8 mouse cellular contexts compared by ENCODE assay signal in the genomic region with DNA sequence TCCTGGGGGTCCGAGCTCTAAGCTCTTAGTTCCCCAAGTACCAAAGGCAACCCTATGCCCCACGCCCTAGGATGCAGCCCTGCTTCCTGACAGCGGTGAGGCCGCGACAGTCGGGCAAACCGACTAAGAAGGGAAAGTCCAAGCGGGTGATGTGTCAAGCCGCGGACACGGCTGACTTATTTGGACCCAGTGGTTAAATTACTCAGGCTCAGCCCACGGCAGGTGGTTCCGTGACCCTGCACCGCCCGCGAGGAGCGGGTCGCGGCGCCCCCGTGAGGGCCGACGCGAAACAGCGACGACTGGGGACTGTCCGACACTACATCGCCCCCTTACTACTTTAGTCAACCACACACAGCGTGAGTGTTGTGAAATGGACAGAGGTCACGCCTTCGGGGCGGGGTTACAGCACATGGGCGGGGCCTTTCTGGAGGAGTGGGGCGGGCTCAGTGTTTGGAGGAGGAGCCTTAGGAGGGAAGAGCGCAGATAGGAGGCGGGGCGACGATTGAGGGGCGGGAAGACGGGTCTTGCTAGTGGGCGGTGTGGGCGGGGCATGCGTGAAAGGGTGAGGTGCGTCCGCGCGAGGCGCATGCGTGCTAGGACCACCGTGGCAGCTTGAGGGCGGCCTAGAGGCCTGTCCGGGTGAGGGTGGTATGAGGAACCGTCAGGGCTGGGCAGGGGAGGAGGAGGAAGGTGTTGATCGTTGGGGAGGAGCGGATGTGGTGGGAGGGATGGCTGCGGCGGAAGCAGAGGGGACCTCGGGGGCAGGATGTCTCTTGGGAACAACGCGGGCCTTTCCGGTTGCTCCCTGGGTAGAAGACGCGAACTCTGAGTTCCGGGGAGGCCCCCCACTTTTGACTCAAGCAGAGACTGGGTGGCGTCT. TPM values are rescaled to one million over a fixed set of nuclear protein-coding genes. Genes with fewer than 3 reads are reported as not detected.
A peak's percentile ranks its signal among the peaks of the same experiment; 100 is the strongest.
DNase-seq lines count a peak whose midpoint lies in the region; ATAC-seq and TF ChIP-seq lines count a peak whose summit lies in the region.

Gene Amz2, plus strand, starts transcription at position 555 of the 880 bp plus-strand sequence.

- H3K36me3 ChIP-seq in CH12.LX (replicated peaks in 1 of 2; ENCODE audit: control insufficient read depth in 1 of 2, insufficient read depth in 1 of 2, low read length in 1 of 2), result peaks cover 14 to 20% of the 10 kb centered on the region in 2 experiments
- H3K36me3 ChIP-seq in forebrain, embryonic 11.5 days (ENCODE audit: control insufficient read depth, insufficient read depth, low read length), result no peaks in the 10 kb centered on the region; the same call in 1 of the 2 replicates
- peaks cover 20% of the 10 kb centered on the region for H3K36me3 ChIP-seq in heart, embryonic 16.5 days (ENCODE audit: control insufficient read depth, insufficient read depth)
- peaks cover 20% of the 10 kb centered on the region for H3K36me3 ChIP-seq in liver, embryonic 15.5 days (replicated peaks)
- H3K36me3 ChIP-seq in neural tube, embryonic 12.5 days, result peaks cover 18% of the 10 kb centered on the region

- H3K9me3 ChIP-seq in CH12.LX (replicated peaks; ENCODE audit: low read length), result peaks cover 9% of the 10 kb centered on the region
- no peaks in the 10 kb centered on the region for H3K9me3 ChIP-seq in forebrain, embryonic 11.5 days (ENCODE audit: control insufficient read depth, low read length)
- peaks cover 3% of the 10 kb centered on the region; the same call in 1 of the 2 replicates for H3K9me3 ChIP-seq in heart, embryonic 16.5 days (replicated peaks; ENCODE audit: control insufficient read depth, low read length)
- no peaks in the 10 kb centered on the region for H3K9me3 ChIP-seq in liver, embryonic 15.5 days (replicated peaks)
- H3K9me3 ChIP-seq in neural tube, embryonic 12.5 days, result 0 out of 2 replicates have a peak, but pooled peaks cover 4% of the 10 kb centered on the region

- no peaks in the 10 kb centered on the region for H3K27me3 ChIP-seq in CH12.LX (replicated peaks)
- H3K27me3 ChIP-seq in forebrain, embryonic 11.5 days (ENCODE audit: control insufficient read depth, insufficient read depth, low read length), result no peaks in the 10 kb centered on the region
- no peaks in the 10 kb centered on the region for H3K27me3 ChIP-seq in heart, embryonic 16.5 days (ENCODE audit: control insufficient read depth, insufficient read depth, low read length)
- H3K27me3 ChIP-seq in liver, embryonic 15.5 days, result no peaks in the 10 kb centered on the region
- no peaks in the 10 kb centered on the region for H3K27me3 ChIP-seq in neural tube, embryonic 12.5 days (replicated peaks)

- TF ChIP-seq EP300 in CH12.LX (IDR thresholded peaks at IDR 0.05; ENCODE audit: low read length), result peak; percentile 95

- WGBS in forebrain, embryonic 11.5 days, result under 1% methylated on average over 65 of the region's 65 CpGs
- WGBS in heart, embryonic 16.5 days, result under 1% methylated on average over 65 of the region's 65 CpGs
- WGBS in liver, embryonic 15.5 days (ENCODE audit: insufficient replicate concordance), result under 1% methylated on average over 65 of the region's 65 CpGs
- under 1% methylated on average over 65 of the region's 65 CpGs for WGBS in neural tube, embryonic 12.5 days

- peak; percentile 100 for DNase-seq in CH12.LX (ENCODE audit: extremely low read depth)
- DNase-seq in c-Kit-positive CD71-positive TER-119-negative erythroid progenitor cells, embryonic 14.5 days (ENCODE audit: low read depth), result peak; percentile 99
- DNase-seq in forebrain, embryonic 11.5 days (ENCODE audit: low spot score), result peak; percentile 100
- peak; percentile 99 to 100 for DNase-seq in kidney, postnatal 36 days
- DNase-seq in telencephalon, adult 2 months (ENCODE audit: low read depth, low spot score), result peak; percentile 98

- peak; percentile 98 for TF ChIP-seq RAD21 in CH12.LX (IDR thresholded peaks at IDR 0.05; ENCODE audit: low read depth, low read length)

- H3K79me2 ChIP-seq in CH12.LX (replicated peaks; ENCODE audit: control insufficient read depth, extremely low read depth, insufficient read depth, poor library complexity, severe bottlenecking), result no peaks in the 10 kb centered on the region; the same call in 1 of the 2 replicates

- peaks cover 17 to 41% of the 10 kb centered on the region in 2 experiments; a peak in 3 of 4 replicates for H3K4me1 ChIP-seq in CH12.LX (ENCODE audit: control insufficient read depth in 1 of 2, insufficient read depth in 2 of 2)
- no peaks in the 10 kb centered on the region; the same call in 1 of the 2 replicates for H3K4me1 ChIP-seq in forebrain, embryonic 11.5 days (replicated peaks; ENCODE audit: control insufficient read depth, insufficient read depth, low read length)
- peaks cover 8% of the 10 kb centered on the region for H3K4me1 ChIP-seq in heart, embryonic 16.5 days (ENCODE audit: control insufficient read depth, insufficient read depth, low read length)
- peaks cover 40% of the 10 kb centered on the region for H3K4me1 ChIP-seq in liver, embryonic 15.5 days (replicated peaks)
- H3K4me1 ChIP-seq in neural tube, embryonic 12.5 days, result peaks cover 10% of the 10 kb centered on the region; the same call in 1 of the 2 replicates

- TF ChIP-seq CTCF in CH12.LX (conservative IDR thresholded peaks at IDR 0.05 in 1 of 2, IDR thresholded peaks at IDR 0.05 in 1 of 2; ENCODE audit: low read depth in 2 of 2, low read length in 2 of 2), result peak; percentile 29 to 100; a peak in 3 of 4 replicates

- peak; percentile 56; the same call in 1 of the 2 replicates for TF ChIP-seq POLR2A in CH12.LX (IDR thresholded peaks at IDR 0.05; ENCODE audit: low read depth, low read length)

- dilution Hi-C loops in CH12.LX (cut with MboI; ENCODE audit: extremely low pct_ligation_motif_present, extremely low pct_unique_long_range_greater_than_20kb, low sequenced_read_pairs), result no loop called here

- peak within 1 kb of the TSS; percentile 57 to 77 (median 70) for H3K4me3 ChIP-seq in CH12.LX (replicated peaks in 1 of 3; ENCODE audit: low read depth in 2 of 3, low read length in 2 of 3, poor library complexity in 1 of 3)
- H3K4me3 ChIP-seq in forebrain, embryonic 11.5 days (ENCODE audit: low read depth, low read length), result peak within 1 kb of the TSS; percentile 52
- peak within 1 kb of the TSS; percentile 63 for H3K4me3 ChIP-seq in heart, embryonic 16.5 days (ENCODE audit: low read length)
- H3K4me3 ChIP-seq in liver, embryonic 15.5 days (replicated peaks), result peak within 1 kb of the TSS; percentile 77
- peak within 1 kb of the TSS; percentile 59 for H3K4me3 ChIP-seq in neural tube, embryonic 12.5 days

- peak; percentile 97 for ATAC-seq in forebrain, embryonic 11.5 days (replicated peaks; ENCODE audit: low FRiP score)
- ATAC-seq in heart, embryonic 16.5 days (replicated peaks; ENCODE audit: extremely low read depth, insufficient read depth, low FRiP score), result peak; percentile 97
- peak; percentile 95 for ATAC-seq in liver, embryonic 15.5 days (ENCODE audit: insufficient read depth)
- ATAC-seq in neural tube, embryonic 12.5 days (ENCODE audit: low FRiP score, low read depth), result peak; percentile 96

- H3K27ac ChIP-seq in CH12.LX (ENCODE audit: insufficient read depth, low read depth), result peak within 1 kb of the TSS; percentile 82
- peak within 1 kb of the TSS; percentile 70 for H3K27ac ChIP-seq in forebrain, embryonic 11.5 days (ENCODE audit: low read depth, low read length)
- peak within 1 kb of the TSS; percentile 79 for H3K27ac ChIP-seq in heart, embryonic 16.5 days (ENCODE audit: low read length)
- H3K27ac ChIP-seq in liver, embryonic 15.5 days (replicated peaks), result peak within 1 kb of the TSS; percentile 89
- peak within 1 kb of the TSS; percentile 77; the same call in 1 of the 2 replicates for H3K27ac ChIP-seq in neural tube, embryonic 12.5 days

- in situ Hi-C loops in CH12.LX (cut with MboI; ENCODE audit: low pct_ligation_motif_present, low pct_unique_long_range_greater_than_20kb, low sequenced_read_pairs), result loop anchor here (5.0 kb wide), 1 partner anchor 93 kb away; no protein-coding TSS in a partner anchor

- H3K9ac ChIP-seq in CH12.LX (ENCODE audit: insufficient read depth, low read depth), result peak within 1 kb of the TSS; percentile 76
- H3K9ac ChIP-seq in forebrain, embryonic 11.5 days (ENCODE audit: low read length), result peak within 1 kb of the TSS; percentile 68
- peak within 1 kb of the TSS; percentile 80 for H3K9ac ChIP-seq in heart, embryonic 16.5 days (ENCODE audit: low read length)
- peak within 1 kb of the TSS; percentile 67 for H3K9ac ChIP-seq in liver, embryonic 15.5 days
- H3K9ac ChIP-seq in neural tube, embryonic 12.5 days, result peak within 1 kb of the TSS; percentile 70

- H3K4me2 ChIP-seq in CH12.LX (ENCODE audit: insufficient read depth, low read depth, poor library complexity, severe bottlenecking), result peak within 1 kb of the TSS; percentile 89
- H3K4me2 ChIP-seq in forebrain, embryonic 11.5 days (ENCODE audit: low read depth, low read length, severe bottlenecking), result peak within 1 kb of the TSS; percentile 63
- peak within 1 kb of the TSS; percentile 80 for H3K4me2 ChIP-seq in heart, embryonic 16.5 days (ENCODE audit: low read depth, low read length)
- peak within 1 kb of the TSS; percentile 94 for H3K4me2 ChIP-seq in liver, embryonic 15.5 days
- H3K4me2 ChIP-seq in neural tube, embryonic 12.5 days (replicated peaks), result peak within 1 kb of the TSS; percentile 58

TF ChIP-seq in CH12.LX, 34 proteins besides CTCF, POLR2A, EP300 and RAD21 (continues in another document):
- no peak for TF ChIP-seq USF2 (conservative IDR thresholded peaks at IDR 0.05; ENCODE audit: low read depth, low read length)
- TF ChIP-seq MAX (IDR thresholded peaks at IDR 0.05; ENCODE audit: low read length), result peak; percentile 75
- TF ChIP-seq UBTF (IDR thresholded peaks at IDR 0.05; ENCODE audit: low read depth, low read length), result peak; percentile 79
- TF ChIP-seq IRF4 (IDR thresholded peaks at IDR 0.05; ENCODE audit: low read depth, low read length), result peak; percentile 98
- TF ChIP-seq RCOR1 (conservative IDR thresholded peaks at IDR 0.05; ENCODE audit: low read depth, low read length), result peak; percentile 99
- no peak for TF ChIP-seq CHD1 (IDR thresholded peaks at IDR 0.05; ENCODE audit: low read depth, low read length)
- peak; percentile 78 for TF ChIP-seq ZMIZ1 (IDR thresholded peaks at IDR 0.05; ENCODE audit: low read depth, low read length)
- peak; percentile 86 for TF ChIP-seq HCFC1 (IDR thresholded peaks at IDR 0.05; ENCODE audit: low read depth, low read length)
- TF ChIP-seq MAZ (IDR thresholded peaks at IDR 0.05; ENCODE audit: low read depth, low read length), result peak; percentile 98
- TF ChIP-seq NRF1 (IDR thresholded peaks at IDR 0.05; ENCODE audit: low read depth, low read length), result peak; percentile 98
- peak; percentile 80 for TF ChIP-seq SIN3A (IDR thresholded peaks at IDR 0.05; ENCODE audit: low read length)

RNA-seq across cellular contexts. Expression of gene Amz2, which starts in this region (rescaled TPM):
- total RNA-seq in CH12.LX (2012; rRNA removed) (19.7 and 23.3 TPM in 2 replicates), CH12.LX (2014; rRNA removed) (22.3 and 24.5 TPM in 2 replicates)
- polyA plus RNA-seq in CH12.LX (2012; ENCODE audit: insufficient read length, low read depth), result 18.6 and 23.7 TPM in 2 replicates
- polyA plus RNA-seq in forebrain, embryonic 11.5 days (2014; fragmentation: Nextera tagmentation; extraction: Ambion mirVana), result 46.6 and 48.2 TPM in 2 replicates
- polyA plus RNA-seq in heart, embryonic 16.5 days (2015; fragmentation: Nextera tagmentation; extraction: Ambion mirVana), result 34.9 and 39.8 TPM in 2 replicates
- polyA plus RNA-seq in liver, embryonic 15.5 days (2015; fragmentation: Nextera tagmentation; extraction: Ambion mirVana), result 10.8 and 11.1 TPM in 2 replicates
- polyA plus RNA-seq in neural tube, embryonic 12.5 days (2016; fragmentation: Nextera tagmentation; extraction: Ambion mirVana), result 47.1 and 48.7 TPM in 2 replicates

Comparison
In these comparisons a context has a peak if more than half of its experiments do, and no peak if none do; other contexts are left out.
1. Peak in every context shown above with its lines: DNase-seq, ATAC-seq, H3K4me3 ChIP-seq and H3K27ac ChIP-seq.